Mouse (Mus musculus) lung, postnatal 0 days (tissue): Measurements from ENCODE around the gene Plekha4.

Experiments
- CTCF ChIP-seq: IDR thresholded peaks from 2 replicates; pipeline ENCODE4 v1.5.1; 2016; ENCODE audit warnings: antibody characterized with exemption, mild to moderate bottlenecking
- EP300 ChIP-seq: IDR thresholded peaks from 2 replicates; pipeline ENCODE4 v1.6.1; 2016; ENCODE audit warnings: antibody characterized with exemption, mild to moderate bottlenecking, control low read depth

DNA sequence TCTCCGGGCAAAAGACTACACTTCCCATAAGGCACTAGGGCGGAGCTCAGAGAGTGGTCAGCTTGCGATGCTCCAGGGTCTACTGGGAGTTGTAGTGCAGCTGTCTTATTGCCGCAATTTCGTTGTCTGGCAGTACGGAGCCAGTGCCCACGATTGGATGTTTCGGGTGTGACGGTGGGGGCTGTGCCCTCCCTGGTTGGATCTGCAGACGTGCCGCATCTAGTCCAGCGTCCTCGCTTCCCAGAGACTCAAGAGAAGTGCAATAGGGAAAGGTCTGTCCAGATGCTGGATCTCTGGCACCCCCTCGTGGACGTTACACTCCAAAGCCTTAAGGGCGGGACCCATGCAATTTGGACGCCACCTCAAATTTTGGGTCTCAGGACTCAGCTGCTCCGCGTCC, 63.0 kb downstream of the Plekha4 start:
- no peak for TF ChIP-seq EP300
- TF ChIP-seq CTCF = peak; percentile 95
